Mouse (Mus musculus): ENCODE results near the gene Gm9817. TPM values are rescaled to one million over a fixed set of nuclear protein-coding genes. Genes with fewer than 3 reads are reported as not detected.

The Gm9817 gene
- polyA plus RNA-seq, 1 experiment: 0.70 TPM

GRCm38 (mm10) chr13:45070366-45070765 is 8.1 kb upstream of the Gm9817 start:
- no peaks in the 10 kb centered on the region for H3K4me1 ChIP-seq (ENCODE audit: control insufficient read depth, insufficient read depth, low read length)
- H3K9ac ChIP-seq (ENCODE audit: low read depth, poor library complexity, severe bottlenecking): no peak overlapping the region
- H3K36me3 ChIP-seq (ENCODE audit: control insufficient read depth, insufficient read depth, low read length, poor library complexity, severe bottlenecking): no peaks in the 10 kb centered on the region
- H3K27me3 ChIP-seq (ENCODE audit: control insufficient read depth, insufficient read depth, low read length, poor library complexity, severe bottlenecking): no peaks in the 10 kb centered on the region
- H3K9me3 ChIP-seq (replicated peaks; ENCODE audit: control insufficient read depth, insufficient read depth, low read length, poor library complexity, severe bottlenecking): no peaks in the 10 kb centered on the region
- no peak overlapping the region for H3K4me3 ChIP-seq (ENCODE audit: low read depth, low read length)
- no peak overlapping the region for H3K27ac ChIP-seq (ENCODE audit: insufficient read depth, low read length)
- TF ChIP-seq EP300 (IDR thresholded peaks at IDR 0.05; ENCODE audit: insufficient read depth, low read depth, low read length): no peak
- no peak for TF ChIP-seq CTCF (IDR thresholded peaks at IDR 0.05; ENCODE audit: low read depth, low read length)
- TF ChIP-seq POLR2A (IDR thresholded peaks at IDR 0.05; ENCODE audit: insufficient read depth, low read length): no peak

- peaks cover 3% of the 10 kb centered on the region; the same call in 1 of the 2 replicates for H3K27me3 ChIP-seq (ENCODE audit: control insufficient read depth, insufficient read depth, low read length, poor library complexity, severe bottlenecking)
- H3K9me3 ChIP-seq (replicated peaks; ENCODE audit: control insufficient read depth, insufficient read depth, low read length, poor library complexity, severe bottlenecking): no peaks in the 10 kb centered on the region; the same call in 1 of the 2 replicates
- no peak overlapping the region for H3K4me3 ChIP-seq (ENCODE audit: low read depth, low read length)
- no peaks in the 10 kb centered on the region for H3K36me3 ChIP-seq (ENCODE audit: control insufficient read depth, insufficient read depth, low read length, poor library complexity, severe bottlenecking)
- no peaks in the 10 kb centered on the region for H3K4me1 ChIP-seq (ENCODE audit: control insufficient read depth, insufficient read depth, low read length)
- no peak overlapping the region for H3K9ac ChIP-seq (ENCODE audit: low read depth, poor library complexity, severe bottlenecking)
- H3K27ac ChIP-seq (ENCODE audit: insufficient read depth, low read length): no peak overlapping the region
- TF ChIP-seq EP300 (IDR thresholded peaks at IDR 0.05; ENCODE audit: insufficient read depth, low read depth, low read length) (no peak), POLR2A (IDR thresholded peaks at IDR 0.05; ENCODE audit: insufficient read depth, low read length) (no peak), CTCF (IDR thresholded peaks at IDR 0.05; ENCODE audit: low read depth, low read length) (no peak)
Measured at GRCm38 (mm10) chr13:45075012-45075411, 3.5 kb upstream of the Gm9817 start.

GRCm38 (mm10) chr13:45075715-45076114 is 2.8 kb upstream of the Gm9817 start:
- Histone ChIP-seq H3K4me1 (ENCODE audit: control insufficient read depth, insufficient read depth, low read length) (no peaks in the 10 kb centered on the region), H3K27me3 (ENCODE audit: control insufficient read depth, insufficient read depth, low read length, poor library complexity, severe bottlenecking) (peaks cover 3% of the 10 kb centered on the region; the same call in 1 of the 2 replicates), H3K27ac (ENCODE audit: insufficient read depth, low read length) (no peak overlapping the region), H3K9ac (ENCODE audit: low read depth, poor library complexity, severe bottlenecking) (no peak overlapping the region), H3K36me3 (ENCODE audit: control insufficient read depth, insufficient read depth, low read length, poor library complexity, severe bottlenecking) (no peaks in the 10 kb centered on the region), H3K4me3 (ENCODE audit: low read depth, low read length) (no peak overlapping the region), H3K9me3 (replicated peaks; ENCODE audit: control insufficient read depth, insufficient read depth, low read length, poor library complexity, severe bottlenecking) (no peaks in the 10 kb centered on the region; the same call in 1 of the 2 replicates)
- TF ChIP-seq EP300 (IDR thresholded peaks at IDR 0.05; ENCODE audit: insufficient read depth, low read depth, low read length): no peak
- no peak for TF ChIP-seq POLR2A (IDR thresholded peaks at IDR 0.05; ENCODE audit: insufficient read depth, low read length)
- no peak for TF ChIP-seq CTCF (IDR thresholded peaks at IDR 0.05; ENCODE audit: low read depth, low read length)

GRCm38 (mm10) chr13:45080771-45081170 is 2.3 kb downstream of the Gm9817 start:
- H3K4me1 ChIP-seq (ENCODE audit: control insufficient read depth, insufficient read depth, low read length): no peaks in the 10 kb centered on the region
- peaks cover 3% of the 10 kb centered on the region; the same call in 1 of the 2 replicates for H3K27me3 ChIP-seq (ENCODE audit: control insufficient read depth, insufficient read depth, low read length, poor library complexity, severe bottlenecking)
- H3K36me3 ChIP-seq (ENCODE audit: control insufficient read depth, insufficient read depth, low read length, poor library complexity, severe bottlenecking): no peaks in the 10 kb centered on the region
- no peak overlapping the region for H3K27ac ChIP-seq (ENCODE audit: insufficient read depth, low read length)
- H3K9me3 ChIP-seq (replicated peaks; ENCODE audit: control insufficient read depth, insufficient read depth, low read length, poor library complexity, severe bottlenecking): no peaks in the 10 kb centered on the region; the same call in 1 of the 2 replicates
- no peak overlapping the region for H3K9ac ChIP-seq (ENCODE audit: low read depth, poor library complexity, severe bottlenecking)
- H3K4me3 ChIP-seq (ENCODE audit: low read depth, low read length): no peak overlapping the region
- TF ChIP-seq EP300 (IDR thresholded peaks at IDR 0.05; ENCODE audit: insufficient read depth, low read depth, low read length) (no peak), POLR2A (IDR thresholded peaks at IDR 0.05; ENCODE audit: insufficient read depth, low read length) (no peak), CTCF (IDR thresholded peaks at IDR 0.05; ENCODE audit: low read depth, low read length) (no peak)

- Histone ChIP-seq H3K9ac (ENCODE audit: low read depth, poor library complexity, severe bottlenecking) (no peak overlapping the region), H3K27me3 (ENCODE audit: control insufficient read depth, insufficient read depth, low read length, poor library complexity, severe bottlenecking) (peaks cover 3% of the 10 kb centered on the region; the same call in 1 of the 2 replicates), H3K9me3 (replicated peaks; ENCODE audit: control insufficient read depth, insufficient read depth, low read length, poor library complexity, severe bottlenecking) (no peaks in the 10 kb centered on the region; the same call in 1 of the 2 replicates), H3K4me3 (ENCODE audit: low read depth, low read length) (no peak overlapping the region), H3K36me3 (ENCODE audit: control insufficient read depth, insufficient read depth, low read length, poor library complexity, severe bottlenecking) (no peaks in the 10 kb centered on the region), H3K4me1 (ENCODE audit: control insufficient read depth, insufficient read depth, low read length) (no peaks in the 10 kb centered on the region), H3K27ac (ENCODE audit: insufficient read depth, low read length) (no peak overlapping the region)
- no peak for TF ChIP-seq CTCF (IDR thresholded peaks at IDR 0.05; ENCODE audit: low read depth, low read length)
- TF ChIP-seq EP300 (IDR thresholded peaks at IDR 0.05; ENCODE audit: insufficient read depth, low read depth, low read length): no peak
- TF ChIP-seq POLR2A (IDR thresholded peaks at IDR 0.05; ENCODE audit: insufficient read depth, low read length): no peak
Measured at GRCm38 (mm10) chr13:45083696-45084095, 5.2 kb downstream of the Gm9817 start.

GRCm38 (mm10) chr13:45088796-45089221 is 10.3 kb downstream of the Gm9817 start:
- Histone ChIP-seq H3K9me3 (replicated peaks; ENCODE audit: control insufficient read depth, insufficient read depth, low read length, poor library complexity, severe bottlenecking) (no peaks in the 10 kb centered on the region), H3K36me3 (ENCODE audit: control insufficient read depth, insufficient read depth, low read length, poor library complexity, severe bottlenecking) (no peaks in the 10 kb centered on the region), H3K9ac (ENCODE audit: low read depth, poor library complexity, severe bottlenecking) (no peak overlapping the region), H3K4me3 (ENCODE audit: low read depth, low read length) (no peak overlapping the region), H3K27ac (ENCODE audit: insufficient read depth, low read length) (no peak overlapping the region), H3K27me3 (ENCODE audit: control insufficient read depth, insufficient read depth, low read length, poor library complexity, severe bottlenecking) (no peaks in the 10 kb centered on the region), H3K4me1 (ENCODE audit: control insufficient read depth, insufficient read depth, low read length) (no peaks in the 10 kb centered on the region)
- TF ChIP-seq POLR2A (IDR thresholded peaks at IDR 0.05; ENCODE audit: insufficient read depth, low read length) (no peak), CTCF (IDR thresholded peaks at IDR 0.05; ENCODE audit: low read depth, low read length) (no peak), EP300 (IDR thresholded peaks at IDR 0.05; ENCODE audit: insufficient read depth, low read depth, low read length) (no peak)

All from ES-Bruce4 (cell line).